Mouse (Mus musculus): ENCODE measurements at regions not wholly inside any gene's neighbourhood (a gene's known extent, or its start where the extent isn't known, plus 50 kb on each side); places are given as distances from the start of the nearest gene placed in this dataset.

- TF ChIP-seq HCFC1 (IDR thresholded peaks at IDR 0.05; ENCODE audit: borderline replicate concordance, insufficient read depth, low read length): no peak
- TF ChIP-seq ZNF384 (IDR thresholded peaks at IDR 0.05; ENCODE audit: low read depth, low read length): no peak
Observed at GRCm38 (mm10) chr3:147238398-147238797, 386.2 kb downstream of the Ttll7 start.

Measured in ES-E14 (cell line).